Mouse (Mus musculus): ENCODE results near the gene Phlpp1.

DNA sequence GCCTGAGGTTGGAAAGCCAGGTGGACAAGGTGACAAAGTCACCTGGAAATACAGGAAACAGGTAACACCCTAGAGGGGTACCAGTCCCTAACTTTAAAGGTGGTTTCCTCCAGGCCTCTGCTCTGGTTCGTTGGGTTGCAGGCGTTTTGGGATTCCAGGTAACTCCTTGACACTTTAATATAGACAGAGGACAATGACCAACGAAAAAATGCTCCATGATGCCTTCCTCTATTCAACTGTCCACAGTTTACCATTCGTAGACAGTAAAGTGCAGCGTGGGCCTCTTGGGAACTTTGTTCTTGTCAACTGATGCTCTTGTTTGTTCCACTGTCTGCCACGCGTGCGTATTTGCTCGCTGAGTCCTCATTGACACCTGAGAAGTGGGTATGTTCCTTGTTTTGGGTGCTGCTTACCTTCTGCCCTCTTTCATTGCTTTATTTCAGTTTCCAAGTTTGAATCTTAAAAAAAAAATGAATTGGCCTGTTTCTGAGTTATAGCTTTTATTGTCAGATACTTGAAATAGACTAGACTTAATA, 2.1 kb downstream of the Phlpp1 start:
- TF ChIP-seq CTCF (IDR thresholded peaks at IDR 0.05; ENCODE audit: borderline replicate concordance, extremely low read depth, insufficient read depth, insufficient read length) (no peak), POLR2A (IDR thresholded peaks at IDR 0.05; ENCODE audit: borderline replicate concordance, extremely low read depth, insufficient read depth, insufficient read length, poor library complexity, severe bottlenecking) (no peak)

All from brain, embryonic 14.5 days (tissue).